Mouse (Mus musculus): ENCODE data around the gene Mogat1. TPM values are rescaled to one million over a fixed set of nuclear protein-coding genes. Genes with fewer than 3 reads are reported as not detected.
A peak's percentile ranks its signal among the peaks of the same experiment; 100 is the strongest.
"Not testable (repeated sequence)": the region's sequence is repeated elsewhere in the genome, so short reads cannot be mapped to it uniquely, and the experiment has no call there.

The Mogat1 gene
- 1.1 TPM in 1 of 2 replicates, not detected in the other for total RNA-seq (2021)
- long read RNA-seq, experiment 1, partial matches to known transcripts = 0 of 1 reads
- long read RNA-seq, experiment 1, other reads (novel, unspliced or antisense) = 0 of 1 reads
- long read RNA-seq, experiment 2, partial matches to known transcripts = 0 of 1 reads
- long read RNA-seq, experiment 2, other reads (novel, unspliced or antisense) = 1 of 1 reads

DNA sequence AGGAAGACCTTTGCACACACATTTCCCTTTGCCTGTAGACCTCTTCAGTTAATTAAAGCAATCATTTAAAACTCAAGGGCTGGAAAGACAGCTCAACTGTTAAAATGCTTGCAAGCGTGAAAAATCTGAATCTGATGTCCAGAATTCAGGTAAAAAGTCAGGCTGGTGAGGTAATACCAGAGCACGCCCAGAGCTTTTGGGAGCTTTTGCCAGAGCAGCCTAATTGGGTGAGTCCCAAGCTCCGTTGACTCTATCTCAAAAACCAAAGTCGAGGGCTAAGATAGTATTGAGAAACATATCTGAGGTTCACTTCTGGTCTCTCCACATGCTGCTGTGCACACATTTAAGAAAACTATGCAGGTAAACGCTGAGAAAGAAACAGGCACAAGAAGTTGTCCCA lies at the start of gene Mogat1:
Gene Mogat1 (plus strand): TSS at position 130 of the 400 bp plus-strand sequence.
- DNase-seq = peak; percentile 33

DNA sequence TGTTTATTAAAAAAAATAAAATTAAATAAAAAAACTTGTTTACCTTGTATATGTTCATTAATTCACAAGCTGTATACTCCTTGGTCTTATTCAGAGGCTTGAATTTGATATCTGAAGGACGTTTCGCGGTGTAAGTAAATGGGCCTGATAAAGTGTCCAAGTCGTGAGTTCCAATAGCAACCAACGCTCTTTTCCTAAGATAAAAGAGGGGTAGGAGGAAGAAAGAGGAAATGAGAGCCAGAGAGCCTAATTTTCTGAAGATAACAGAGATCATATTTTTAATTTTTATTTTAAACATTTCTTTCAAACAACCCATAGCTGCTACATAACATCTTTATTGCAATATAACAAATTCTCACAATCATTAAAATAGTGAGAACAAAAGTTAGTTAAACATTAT lies 38.4 kb upstream of the Mogat1 start:
- no peak for DNase-seq

DNA sequence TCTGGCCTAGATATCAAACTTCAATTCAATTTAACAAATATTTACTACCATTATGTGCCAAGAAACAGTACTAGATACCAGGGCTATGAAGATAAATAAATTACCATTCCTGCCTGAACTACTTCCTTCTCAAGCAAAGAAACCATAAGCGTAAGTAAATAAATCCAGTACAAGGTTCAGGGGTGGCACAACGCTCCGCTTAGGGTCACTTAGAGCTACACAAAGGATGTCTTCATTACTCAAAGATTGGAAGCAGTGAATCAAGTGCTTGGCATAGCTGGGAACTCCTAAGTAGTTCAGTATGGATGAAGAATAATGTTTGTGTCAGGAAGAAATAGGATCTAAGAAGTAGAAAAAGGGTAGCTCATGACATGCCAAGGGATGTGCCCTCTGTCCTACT lies 27.4 kb upstream of the Mogat1 start:
- no peak for DNase-seq

DNA sequence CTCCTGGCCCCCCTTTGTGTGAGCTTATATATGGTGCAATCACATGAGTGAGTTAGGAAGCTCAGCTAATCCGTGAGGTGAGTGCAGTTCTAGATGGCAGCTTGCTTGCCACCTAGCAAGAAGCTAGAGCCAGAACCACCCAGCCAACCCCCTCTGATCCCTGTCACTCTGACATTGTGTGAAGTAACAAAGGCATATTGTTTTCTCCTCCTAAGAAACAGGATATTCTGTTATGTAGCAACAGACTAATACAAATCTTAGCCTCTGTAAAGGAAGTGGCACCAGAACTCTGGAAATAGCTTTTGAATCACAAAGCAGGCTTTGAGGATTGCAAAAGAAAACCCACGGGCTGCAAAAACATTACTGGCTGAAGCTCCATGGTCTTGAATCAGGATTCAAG lies 26.4 kb upstream of the Mogat1 start:
- no peak for DNase-seq

DNA sequence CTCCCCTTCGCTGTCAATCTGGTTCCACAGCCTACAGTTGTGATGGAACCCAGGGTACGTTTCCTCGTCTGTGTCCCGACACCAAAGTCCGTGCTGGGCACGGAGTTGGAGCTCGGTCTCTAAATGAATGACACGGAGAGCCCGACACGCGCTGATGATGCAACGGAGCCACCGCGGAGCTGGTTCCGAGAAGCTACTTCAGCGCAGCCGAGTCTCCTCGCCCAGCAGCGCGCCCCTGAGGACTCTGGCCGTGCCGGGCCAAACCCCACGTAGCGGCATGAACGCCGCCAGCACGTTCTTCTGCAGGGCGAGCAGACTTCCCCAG lies 22.4 kb upstream of the Mogat1 start:
- no peak for DNase-seq

DNA sequence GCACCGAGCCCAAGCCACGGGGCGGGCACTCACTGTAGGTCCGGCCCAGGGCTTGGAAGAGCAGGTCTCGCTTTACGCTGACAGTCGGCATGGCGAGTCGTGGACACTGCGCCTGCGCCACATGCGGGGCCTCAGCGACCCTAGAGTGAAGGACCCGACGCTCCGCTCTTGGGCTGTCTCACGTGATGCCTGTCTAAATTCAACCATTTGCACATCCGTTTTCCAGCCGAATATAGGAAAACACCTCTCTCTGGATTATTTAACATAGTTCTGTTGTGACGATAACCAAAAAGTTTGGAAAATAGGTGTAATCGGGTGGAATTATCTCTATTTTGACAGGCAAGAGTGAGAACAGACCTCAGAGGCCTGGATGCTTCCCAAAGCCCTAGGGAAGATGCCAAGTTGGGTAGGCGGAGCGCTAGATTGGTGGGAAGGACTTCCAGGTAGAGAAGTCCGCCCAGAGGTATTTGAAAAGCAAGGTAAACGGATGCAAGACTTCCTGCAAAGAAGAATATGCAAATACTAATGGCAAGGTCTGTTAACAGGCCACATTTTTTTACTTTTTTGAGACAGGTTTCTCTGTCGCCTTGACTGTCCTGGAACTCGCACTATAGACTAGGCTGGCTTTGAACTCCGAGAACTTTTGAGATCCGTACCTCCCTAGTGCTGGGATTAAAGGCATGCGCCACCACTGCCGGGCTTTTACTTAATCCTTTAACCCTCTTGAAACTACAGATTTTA lies 21.9 kb upstream of the Mogat1 start, which contains the start of gene Farsb:
Gene Farsb (minus strand): TSS at position 146 of the 741 bp plus-strand sequence.
- DNase-seq = peak; percentile 96

DNA sequence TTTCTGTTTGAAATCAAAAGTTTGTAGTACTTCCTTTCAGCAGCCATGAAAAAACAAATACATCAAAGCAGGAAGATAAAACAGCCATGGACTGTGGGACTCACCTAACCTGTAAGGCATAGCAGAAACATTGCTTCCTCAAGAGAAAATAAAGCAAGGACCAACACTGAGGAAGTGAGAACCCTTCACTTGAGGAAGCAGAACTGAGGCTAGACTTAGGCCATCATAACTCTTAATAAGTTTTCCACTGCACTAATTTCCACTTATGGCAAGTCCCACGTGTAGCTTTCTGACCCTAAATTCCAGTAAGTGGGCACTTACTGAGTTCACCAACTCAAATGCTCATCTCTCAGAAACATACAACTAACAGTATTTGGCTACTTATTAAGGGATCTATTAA lies 20.6 kb upstream of the Mogat1 start:
- DNase-seq = no peak

DNA sequence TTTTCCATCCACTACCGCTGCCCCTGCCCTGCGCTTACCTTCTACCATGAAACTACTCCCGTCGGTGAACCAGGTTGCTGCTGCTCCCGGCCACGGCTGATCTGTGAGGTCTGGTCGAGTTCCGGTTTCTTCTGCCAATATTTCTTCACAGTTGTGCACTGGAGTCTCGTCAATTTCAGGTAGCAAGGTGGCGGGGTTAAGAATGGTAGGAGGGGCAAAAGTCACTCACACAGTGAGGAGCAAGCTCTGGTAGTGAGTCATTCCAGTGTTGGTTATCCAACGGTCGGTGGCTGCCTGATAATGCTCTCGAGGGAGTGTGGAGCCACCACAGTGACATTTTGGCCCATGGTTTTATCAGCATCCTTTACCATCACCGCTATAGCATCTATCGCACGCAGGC lies 9.8 kb upstream of the Mogat1 start:
- no peak for DNase-seq

DNA sequence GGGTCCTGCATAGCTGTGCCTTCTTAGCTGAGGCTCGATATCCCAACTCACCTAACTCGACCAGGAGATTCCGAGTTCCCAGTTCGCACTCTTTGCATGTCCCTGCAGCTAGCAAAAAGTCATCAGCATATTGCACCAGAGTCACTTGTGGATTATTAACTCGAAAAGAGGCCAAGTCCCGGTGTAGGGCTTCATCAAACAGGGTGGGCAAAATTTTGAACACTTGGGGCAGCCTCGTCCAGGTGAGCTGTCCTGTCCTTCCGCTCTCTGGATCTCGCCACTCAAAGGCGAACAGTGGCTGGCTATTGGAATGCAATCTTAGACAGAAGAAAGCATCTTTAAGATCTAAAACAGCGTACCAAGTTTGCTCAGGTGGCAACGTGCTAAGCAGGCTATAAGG lies 8.9 kb upstream of the Mogat1 start:
- not testable (repeated sequence) for DNase-seq

DNA sequence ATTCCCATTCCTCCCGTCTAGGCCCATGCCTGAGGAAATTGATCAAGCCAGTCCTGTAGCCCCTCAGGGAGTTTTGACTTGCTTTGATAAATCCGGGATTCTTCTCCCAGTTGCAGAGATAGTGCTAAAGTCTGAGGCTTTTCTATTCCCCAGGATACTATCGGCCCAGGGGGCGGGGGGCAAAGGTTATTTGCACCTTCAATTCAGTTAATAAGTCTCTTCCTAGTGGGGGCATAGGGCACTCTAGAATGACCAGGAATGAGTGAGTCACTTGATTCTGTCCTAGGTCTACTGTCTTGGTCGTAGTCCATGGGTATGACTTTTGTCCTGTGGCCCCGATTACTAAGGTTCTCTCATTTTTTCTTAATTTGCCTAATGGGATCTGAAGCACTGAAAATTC lies 8.3 kb upstream of the Mogat1 start:
- no peak for DNase-seq

DNA sequence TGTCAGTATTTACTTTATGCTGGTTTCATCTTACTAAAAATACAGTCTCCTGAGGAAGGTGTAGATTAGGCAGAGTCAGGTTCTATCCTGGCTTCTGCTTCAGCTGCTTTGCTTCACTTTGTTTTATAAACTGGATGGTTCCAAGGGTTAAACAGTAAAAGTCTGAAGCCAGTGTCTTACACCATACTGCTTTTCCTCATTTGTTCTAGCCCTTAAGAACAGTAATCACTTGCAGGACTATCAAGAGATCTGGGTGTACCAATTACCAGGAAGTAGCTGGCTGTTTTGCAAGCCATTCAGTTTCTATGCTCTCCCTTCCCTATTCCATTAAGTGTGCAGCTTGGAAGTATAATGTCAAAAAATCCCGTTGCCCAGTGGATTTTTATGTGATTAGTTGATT lies 3.7 kb upstream of the Mogat1 start:
- DNase-seq = no peak

DNA sequence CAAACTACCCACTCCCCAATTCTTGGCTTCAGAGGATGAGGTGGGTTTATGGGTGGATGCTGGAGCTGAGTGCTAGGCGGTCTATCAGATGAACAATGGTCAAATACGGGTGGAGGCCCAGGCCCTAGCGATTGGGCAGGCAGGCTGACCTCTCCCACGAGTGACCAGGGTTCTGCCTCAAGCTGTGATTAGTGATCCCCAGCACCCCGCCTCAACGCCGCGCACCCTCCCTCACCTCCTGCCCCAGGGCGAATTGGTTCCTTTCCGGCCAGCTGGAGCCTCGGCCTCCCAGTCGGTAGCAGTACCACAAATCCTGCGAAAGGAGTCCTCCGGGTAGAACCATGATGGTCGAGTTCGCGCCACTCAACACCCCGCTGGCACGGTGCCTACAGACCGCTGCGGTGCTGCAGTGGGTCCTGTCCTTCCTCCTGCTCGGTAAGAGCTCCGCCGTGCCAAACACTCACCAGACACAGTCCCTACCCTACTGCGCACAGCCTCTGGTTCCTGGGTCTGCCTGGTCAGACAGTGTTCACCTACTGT lies 900 bp downstream of the Mogat1 start, which contains the start of gene BC035947:
Gene BC035947 (minus strand): TSS at position 538 of the 540 bp plus-strand sequence.
- DNase-seq = peak; percentile 43

DNA sequence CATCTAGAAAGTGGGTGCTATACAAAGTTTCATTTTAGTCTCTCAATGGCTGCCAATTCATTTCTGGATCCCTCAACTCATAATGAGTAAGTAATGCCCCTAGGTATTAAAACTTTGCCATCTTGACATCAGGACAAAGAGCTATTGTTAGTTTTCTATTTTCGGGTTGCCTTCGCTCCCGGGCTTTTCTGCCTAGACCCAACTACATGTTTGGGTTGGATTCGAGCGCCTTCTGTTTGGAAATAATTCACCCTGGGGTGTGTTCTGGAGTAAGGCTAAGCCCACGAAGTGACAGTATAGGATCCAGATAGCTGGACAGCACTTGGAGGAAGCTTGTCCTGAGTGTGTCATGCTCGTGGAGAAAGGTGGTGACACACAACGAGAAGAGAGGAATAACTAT lies 2.0 kb downstream of the Mogat1 start:
- DNase-seq = no peak

DNA sequence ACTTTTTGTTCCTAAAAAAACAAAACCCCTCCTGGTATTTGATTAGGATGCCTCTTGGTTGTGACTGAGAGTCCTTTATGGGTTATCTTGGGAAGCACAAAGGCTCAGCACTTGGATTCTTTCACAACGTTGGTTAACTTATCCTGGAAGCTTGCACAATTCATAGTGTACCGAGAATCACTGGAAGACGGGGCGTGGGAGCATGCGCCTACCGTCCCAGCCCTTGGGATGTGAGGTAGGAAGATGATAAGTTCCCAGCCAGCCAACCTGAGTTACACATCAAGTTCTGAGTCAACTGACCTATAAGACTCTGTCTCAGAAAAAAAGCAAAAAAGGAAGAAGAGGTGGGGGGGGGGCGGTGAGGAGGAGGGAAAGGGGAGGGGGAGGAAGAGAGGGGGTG lies 8.1 kb downstream of the Mogat1 start:
- no peak for DNase-seq

DNA sequence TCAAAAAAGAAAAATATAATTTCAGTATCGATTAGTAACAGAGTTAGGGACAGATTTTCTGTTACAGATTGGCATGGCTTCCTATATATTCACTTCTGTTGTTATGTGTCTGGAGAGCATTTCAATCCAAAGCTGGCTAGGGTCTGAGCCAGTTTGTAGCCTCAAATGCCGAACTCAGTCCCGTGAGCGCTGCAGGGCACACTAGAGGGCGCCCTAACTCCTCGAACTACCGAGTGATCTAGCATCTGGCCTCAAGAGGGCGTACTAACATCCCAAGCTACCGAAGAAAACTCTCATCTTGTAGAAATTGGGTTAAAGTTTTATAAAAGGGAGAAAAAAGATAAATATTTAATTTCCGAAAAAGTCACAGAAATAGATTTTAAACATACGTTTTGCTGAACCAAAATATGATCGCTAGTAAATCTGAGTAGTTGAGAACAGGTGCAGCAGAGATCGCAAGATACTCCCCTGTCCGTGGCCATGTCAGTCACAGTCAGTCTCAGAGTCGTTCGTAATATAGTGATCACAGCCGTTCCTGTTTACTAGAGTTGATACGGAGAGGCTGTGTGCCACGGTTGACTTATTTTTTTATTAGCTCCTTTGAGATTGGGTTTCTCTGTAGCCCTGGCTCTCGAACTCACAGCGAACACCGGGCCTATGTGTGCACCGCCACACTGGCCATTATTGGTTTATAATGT lies 14.5 kb downstream of the Mogat1 start:
- DNase-seq = peak; percentile 77

DNA sequence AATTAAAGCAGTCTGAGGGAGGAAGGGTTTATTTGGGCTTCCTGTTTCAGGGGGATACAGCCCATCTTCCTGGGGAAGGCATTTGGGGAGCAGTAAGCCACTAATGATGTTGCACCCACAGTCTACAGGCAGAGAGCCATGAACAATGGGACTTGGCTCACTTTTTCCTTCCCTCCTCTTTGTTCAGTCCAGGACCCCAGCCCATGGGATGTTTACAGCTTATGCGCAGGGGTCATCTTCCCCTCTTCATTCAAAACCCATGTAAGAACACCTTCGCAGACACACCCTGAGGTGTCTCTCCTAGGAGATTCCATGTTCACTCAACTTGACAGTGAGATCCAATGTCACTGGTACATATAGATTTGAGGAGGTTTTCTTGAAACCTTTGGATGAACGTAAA lies 17.6 kb downstream of the Mogat1 start:
- DNase-seq = no peak

DNA sequence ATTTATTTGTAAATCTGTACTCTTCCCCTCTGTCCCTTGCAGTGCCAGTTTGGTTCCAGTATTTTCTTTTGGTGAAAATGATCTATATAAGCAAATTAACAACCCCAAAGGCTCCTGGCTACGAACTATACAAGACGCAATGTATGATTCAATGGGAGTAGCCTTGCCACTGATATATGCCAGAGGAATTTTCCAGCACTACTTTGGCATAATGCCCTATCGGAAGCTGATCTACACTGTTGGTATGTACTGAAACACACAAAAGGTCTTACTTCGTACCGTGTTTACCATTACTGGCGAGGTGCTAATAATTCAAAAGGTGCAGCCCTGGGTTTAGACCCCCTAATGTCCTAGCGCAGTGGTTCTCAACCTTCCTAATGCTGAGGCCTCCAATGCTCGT lies 18.2 kb downstream of the Mogat1 start:
- no peak for DNase-seq

DNA sequence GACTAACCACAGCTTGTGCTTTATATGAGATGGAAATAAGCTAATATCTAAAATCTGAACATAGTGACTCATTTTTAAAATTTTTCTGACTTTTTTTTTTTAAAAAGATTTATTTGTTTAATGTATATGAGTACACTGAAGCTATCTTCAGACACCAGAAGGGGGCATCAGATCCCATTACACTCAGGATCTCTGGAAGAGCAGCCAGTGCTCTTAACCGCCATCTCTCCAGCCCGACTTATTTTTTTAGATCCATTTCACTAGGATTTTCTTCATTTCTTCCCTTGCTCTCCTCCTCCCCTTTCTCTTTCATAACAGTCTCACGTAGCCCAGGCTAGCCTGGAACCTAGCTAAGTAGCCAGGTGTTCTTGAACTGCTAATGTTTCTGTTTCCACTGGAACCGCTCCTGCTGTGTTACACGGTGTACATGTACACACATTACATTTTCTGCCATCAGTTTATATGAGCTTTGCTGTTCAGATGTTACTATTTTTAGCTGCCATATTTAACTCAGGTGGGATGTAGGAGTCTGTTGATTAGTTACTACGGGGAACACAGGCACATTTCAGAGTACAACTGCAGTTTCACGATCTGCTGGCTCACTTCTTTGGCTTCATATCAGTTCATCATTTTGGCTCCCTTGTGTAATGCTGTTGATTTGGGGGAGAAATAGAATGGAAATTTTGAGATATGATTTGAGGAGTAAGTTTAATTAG lies 19.9 kb downstream of the Mogat1 start:
- no peak for DNase-seq

DNA sequence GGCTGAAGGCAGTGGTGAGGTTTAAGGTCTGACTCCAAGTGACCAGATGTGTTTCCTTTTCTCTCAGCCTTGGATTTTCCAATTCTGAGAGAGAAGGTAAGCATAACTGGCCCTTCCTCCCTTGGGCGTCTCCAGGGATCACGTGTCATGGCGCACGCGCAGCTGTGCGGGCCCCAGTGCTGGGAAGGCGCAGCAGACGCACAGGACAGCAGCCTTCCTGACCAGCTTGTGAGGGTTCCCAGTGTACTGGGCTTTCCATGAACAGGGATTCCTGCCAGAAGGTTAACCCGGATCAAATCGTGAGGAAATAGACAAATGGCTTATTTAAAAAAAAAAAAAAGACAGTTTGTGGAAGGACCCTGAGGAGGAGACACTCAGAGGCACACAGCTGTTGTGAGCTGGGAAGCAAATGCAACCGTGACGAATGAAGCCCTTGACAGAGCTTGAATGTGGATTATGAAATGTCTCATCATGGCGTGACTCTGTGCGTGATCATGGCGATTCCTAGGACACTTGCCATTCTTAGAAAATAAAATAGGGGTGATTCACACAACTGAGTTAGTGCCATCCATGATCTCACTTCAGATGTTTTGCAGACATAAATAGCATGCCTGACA lies 21.5 kb downstream of the Mogat1 start:
- DNase-seq = peak; percentile 45

DNA sequence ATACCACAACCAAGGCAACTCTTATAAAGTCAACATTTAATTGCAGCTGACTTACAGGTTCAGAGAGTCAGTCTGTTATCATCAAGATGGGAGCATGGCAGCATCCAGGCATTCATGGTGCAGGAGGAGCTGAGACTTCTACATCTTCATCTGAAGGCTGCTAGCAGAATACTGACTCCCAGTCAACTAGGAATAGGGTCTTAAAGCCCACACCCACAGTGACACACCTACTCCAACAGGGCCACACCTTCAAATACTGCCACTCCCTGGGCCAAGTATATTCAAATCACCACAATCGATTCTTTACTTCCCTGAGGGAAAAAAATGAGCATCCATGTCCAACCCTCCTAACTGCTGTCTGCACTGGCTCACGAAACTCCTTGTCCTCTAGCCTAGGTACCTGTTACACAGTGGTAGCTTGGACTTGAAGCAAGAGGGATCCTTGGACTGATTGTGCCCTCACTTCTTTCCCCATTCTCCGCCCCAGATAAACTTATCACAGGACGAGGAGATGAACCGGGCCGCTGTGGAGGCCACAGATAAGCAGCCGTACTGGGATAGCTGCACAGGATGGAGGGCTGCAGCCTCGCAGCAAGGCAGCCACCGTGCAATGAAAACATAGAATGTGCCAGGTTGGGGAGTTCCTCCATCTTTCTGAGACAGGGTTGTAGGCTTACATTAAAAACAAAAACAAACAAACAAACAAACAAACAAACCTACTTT lies 23.8 kb downstream of the Mogat1 start:
- no peak for DNase-seq

Data from adrenal gland, postnatal 14 days (tissue).